Mouse (Mus musculus): ENCODE data around the gene Cxcl17.

Cxcl17 gene

GRCm38 (mm10) chr7:25391856-25392453, 20.7 kb downstream of the Cxcl17 start:
- DNase-seq (ENCODE audit: low read depth, low spot score), result no peak

GRCm38 (mm10) chr7:25390986-25391385, 21.7 kb downstream of the Cxcl17 start:
- no peak for DNase-seq (ENCODE audit: low read depth, low spot score)

GRCm38 (mm10) chr7:25390054-25390770, 22.5 kb downstream of the Cxcl17 start:
- peak; percentile 37 for DNase-seq (ENCODE audit: low read depth, low spot score)

GRCm38 (mm10) chr7:25388916-25389315, 23.8 kb downstream of the Cxcl17 start:
- DNase-seq (ENCODE audit: low read depth, low spot score), result no peak

- no peak for DNase-seq (ENCODE audit: low read depth, low spot score)
These were observed 24.8 kb downstream of the Cxcl17 start for GRCm38 (mm10) chr7:25387811-25388440.

GRCm38 (mm10) chr7:25385850-25386555, 26.7 kb downstream of the Cxcl17 start:
- no peak for DNase-seq (ENCODE audit: low read depth, low spot score)

GRCm38 (mm10) chr7:25385259-25385658, 27.4 kb downstream of the Cxcl17 start:
- DNase-seq (ENCODE audit: low read depth, low spot score), result no peak

- no peak for DNase-seq (ENCODE audit: low read depth, low spot score)
These were observed 27.9 kb downstream of the Cxcl17 start for GRCm38 (mm10) chr7:25384818-25385217.

- DNase-seq (ENCODE audit: low read depth, low spot score), result no peak
These were observed 28.4 kb downstream of the Cxcl17 start for GRCm38 (mm10) chr7:25384318-25384717.

- DNase-seq (ENCODE audit: low read depth, low spot score), result no peak
These were observed 28.8 kb downstream of the Cxcl17 start for GRCm38 (mm10) chr7:25383891-25384290.

- no peak for DNase-seq (ENCODE audit: low read depth, low spot score)
These were observed 29.3 kb downstream of the Cxcl17 start for GRCm38 (mm10) chr7:25383385-25383784.

- no peak for DNase-seq (ENCODE audit: low read depth, low spot score)
These were observed 30.1 kb downstream of the Cxcl17 start for GRCm38 (mm10) chr7:25382541-25382940.

GRCm38 (mm10) chr7:25381284-25381680, 31.4 kb downstream of the Cxcl17 start:
- no peak for DNase-seq (ENCODE audit: low read depth, low spot score)

- DNase-seq (ENCODE audit: low read depth, low spot score), result no peak
These were observed 32.0 kb downstream of the Cxcl17 start for GRCm38 (mm10) chr7:25380392-25381283.

GRCm38 (mm10) chr7:25379551-25380351, 32.9 kb downstream of the Cxcl17 start:
- DNase-seq (ENCODE audit: low read depth, low spot score), result no peak

GRCm38 (mm10) chr7:25378181-25379100, 34.2 kb downstream of the Cxcl17 start:
- DNase-seq (ENCODE audit: low read depth, low spot score), result no peak

- no peak for DNase-seq (ENCODE audit: low read depth, low spot score)
These were observed 35.5 kb downstream of the Cxcl17 start for GRCm38 (mm10) chr7:25377100-25377700.

- peak; percentile 28 for DNase-seq (ENCODE audit: low read depth, low spot score)
These were observed 36.1 kb downstream of the Cxcl17 start for GRCm38 (mm10) chr7:25376556-25376955.

- DNase-seq (ENCODE audit: low read depth, low spot score), result no peak
These were observed 40.2 kb downstream of the Cxcl17 start for GRCm38 (mm10) chr7:25372441-25372840.
